Mouse (Mus musculus) MEL (cell line): ENCODE results near the gene Ubtf. TPM values are rescaled to one million over a fixed set of nuclear protein-coding genes. Genes with fewer than 3 reads are reported as not detected.

Source experiments
- DNase-seq: peaks from one replicate; pipeline ENCODE4 v3.0.0; 2011; ENCODE audit warnings: low read depth, low spot score
- H3K27ac ChIP-seq: 2 replicates; pipeline ENCODE4 v1.5.1; 2012; ENCODE audit warnings: low read depth, mild to moderate bottlenecking, control low read depth, low read length, moderate library complexity; ENCODE audit not compliant: control insufficient read depth
- H3K27me3 ChIP-seq, 2 experiments: fragments of 150-350 bp in 1 of 2; sonication (generic) in 1 of 2; 2 replicates each; pipeline ENCODE4 v1.6.1; 2012; ENCODE audit warnings: low read length in 2 of 2, mild to moderate bottlenecking in 2 of 2, improper control_type of control experiment in 1 of 2, moderate library complexity in 1 of 2; ENCODE audit not compliant: insufficient read depth in 2 of 2, control insufficient read depth in 1 of 2
- H3K36me3 ChIP-seq, 2 experiments: 2 replicates each; pipeline ENCODE4 v1.6.1; 2012 to 2014; ENCODE audit warnings: low read length in 2 of 2, improper control_type of control experiment in 1 of 2, inconsistent platforms in 1 of 2, mild to moderate bottlenecking in 1 of 2; ENCODE audit not compliant: insufficient read depth in 2 of 2, control insufficient read depth in 1 of 2
- H3K4me1 ChIP-seq, 2 experiments: fragments of 150-350 bp in 1 of 2; sonication (generic) in 1 of 2; 2 replicates each; pipeline ENCODE4 v1.6.1; 2012; ENCODE audit warnings: low read length in 2 of 2, improper control_type of control experiment in 1 of 2, mild to moderate bottlenecking in 1 of 2; ENCODE audit not compliant: insufficient read depth in 2 of 2, control insufficient read depth in 1 of 2
- H3K4me3 ChIP-seq, 2 experiments: fragments of 150-350 bp in 1 of 2; sonication (generic) in 1 of 2; 2 replicates each; pipeline ENCODE4 v1.5.1; 2012; ENCODE audit warnings: low read depth in 2 of 2, low read length in 2 of 2, mild to moderate bottlenecking in 2 of 2, moderate library complexity in 2 of 2, control low read depth in 1 of 2, improper control_type of control experiment in 1 of 2; ENCODE audit not compliant: control insufficient read depth in 1 of 2, insufficient read depth in 1 of 2
- H3K79me2 ChIP-seq: 2 replicates; pipeline ENCODE4 v1.6.1; 2012; ENCODE audit warnings: mild to moderate bottlenecking, low read length, moderate library complexity; ENCODE audit not compliant: control insufficient read depth, poor library complexity, insufficient read depth
- H3K9ac ChIP-seq: 2 replicates; pipeline ENCODE4 v1.6.1; 2012; ENCODE audit warnings: low read depth, mild to moderate bottlenecking, control low read depth, low read length, moderate library complexity; ENCODE audit not compliant: control insufficient read depth, poor library complexity, severe bottlenecking
- H3K9me3 ChIP-seq: fragments of 150-350 bp; sonication (generic); replicated peaks from 2 replicates; pipeline ENCODE4 v1.6.1; 2012; ENCODE audit warnings: mild to moderate bottlenecking, low read length, improper control_type of control experiment, moderate library complexity; ENCODE audit not compliant: insufficient read depth
- BHLHE40 ChIP-seq: IDR thresholded peaks from 2 replicates; pipeline ENCODE4 v1.6.1; 2012; ENCODE audit warnings: low read depth, mild to moderate bottlenecking, inconsistent platforms, low read length, improper control_type of control experiment, borderline replicate concordance
- CHD2 ChIP-seq: IDR thresholded peaks from 2 replicates; pipeline ENCODE4 v1.6.1; 2011; ENCODE audit warnings: low read length, improper control_type of control experiment
- EP300 ChIP-seq, 2 experiments: IDR thresholded peaks; 2 replicates each; pipeline ENCODE4 v1.6.1; 2011; ENCODE audit warnings: improper control_type of control experiment in 2 of 2, low read length in 2 of 2, low read depth in 1 of 2, mild to moderate bottlenecking in 1 of 2
- GABPA ChIP-seq: IDR thresholded peaks from 2 replicates; pipeline ENCODE4 v1.6.1; 2012; ENCODE audit warnings: low read depth, mild to moderate bottlenecking, inconsistent platforms, low read length, improper control_type of control experiment, moderate library complexity
- GATA1 ChIP-seq: IDR thresholded peaks from 2 replicates; pipeline ENCODE4 v1.6.1; 2011; ENCODE audit warnings: low read depth, low read length, improper control_type of control experiment
- MAZ ChIP-seq: IDR thresholded peaks from 2 replicates; pipeline ENCODE4 v1.6.1; 2012; ENCODE audit warnings: low read depth, mild to moderate bottlenecking, inconsistent platforms, low read length, improper control_type of control experiment
- MEF2A ChIP-seq: IDR thresholded peaks from 2 replicates; pipeline ENCODE4 v1.6.1; 2014; ENCODE audit warnings: low read depth, mild to moderate bottlenecking, inconsistent platforms, low read length, improper control_type of control experiment; ENCODE audit not compliant: poor library complexity, insufficient replicate concordance, severe bottlenecking; ENCODE audit errors: extremely low read depth
- MXI1 ChIP-seq: IDR thresholded peaks from 2 replicates; pipeline ENCODE4 v1.6.1; 2011; ENCODE audit warnings: mild to moderate bottlenecking, low read depth, low read length, improper control_type of control experiment
- MYB ChIP-seq: IDR thresholded peaks from 2 replicates; pipeline ENCODE4 v1.6.1; 2011; ENCODE audit warnings: mild to moderate bottlenecking, low read depth, low read length, improper control_type of control experiment
- MYC ChIP-seq: IDR thresholded peaks from 2 replicates; pipeline ENCODE4 v1.6.1; 2011; ENCODE audit warnings: low read depth, mild to moderate bottlenecking, low read length, improper control_type of control experiment, moderate library complexity
- NELFE ChIP-seq: IDR thresholded peaks from 2 replicates; pipeline ENCODE4 v1.6.1; 2011; ENCODE audit warnings: low read depth, low read length, improper control_type of control experiment
- NRF1 ChIP-seq: IDR thresholded peaks from 2 replicates; pipeline ENCODE4 v1.6.1; 2014; ENCODE audit warnings: low read depth, mild to moderate bottlenecking, inconsistent platforms, low read length, improper control_type of control experiment, moderate library complexity; ENCODE audit not compliant: poor library complexity, insufficient read depth, severe bottlenecking
- POLR2AphosphoS2 ChIP-seq: IDR thresholded peaks from 2 replicates; pipeline ENCODE4 v1.6.1; 2011; ENCODE audit warnings: low read length, improper control_type of control experiment
- POLR2AphosphoS5 ChIP-seq: IDR thresholded peaks from 2 replicates; pipeline ENCODE4 v1.6.1; 2012; ENCODE audit warnings: low read depth, borderline replicate concordance, mild to moderate bottlenecking, inconsistent platforms, low read length, moderate library complexity, mixed read lengths
- RCOR1 ChIP-seq: IDR thresholded peaks from 2 replicates; pipeline ENCODE4 v1.6.1; 2012; ENCODE audit warnings: low read depth, mild to moderate bottlenecking, inconsistent platforms, low read length, improper control_type of control experiment
- SIN3A ChIP-seq: IDR thresholded peaks from 2 replicates; pipeline ENCODE4 v1.6.1; 2012; ENCODE audit warnings: low read length, improper control_type of control experiment, inconsistent platforms
- TAL1 ChIP-seq: IDR thresholded peaks from 2 replicates; pipeline ENCODE4 v1.6.1; 2012; ENCODE audit warnings: mild to moderate bottlenecking, inconsistent platforms, low read length, moderate library complexity, mixed read lengths
- TCF12 ChIP-seq: IDR thresholded peaks from 2 replicates; pipeline ENCODE4 v1.6.1; 2014; ENCODE audit warnings: low read depth, mild to moderate bottlenecking, inconsistent platforms, low read length, improper control_type of control experiment, moderate library complexity
- USF2 ChIP-seq, 2 experiments: IDR thresholded peaks; 2 replicates each; pipeline ENCODE4 v1.6.1; 2011 to 2012; ENCODE audit warnings: improper control_type of control experiment in 2 of 2, low read length in 2 of 2, borderline replicate concordance in 1 of 2, inconsistent platforms in 1 of 2, low read depth in 1 of 2, mild to moderate bottlenecking in 1 of 2; ENCODE audit not compliant: insufficient read depth in 1 of 2
- ZC3H11A ChIP-seq: IDR thresholded peaks from 2 replicates; pipeline ENCODE4 v1.6.1; 2012; ENCODE audit warnings: low read depth, mild to moderate bottlenecking, inconsistent platforms, low read length, improper control_type of control experiment
- ZNF384 ChIP-seq: IDR thresholded peaks from 2 replicates; pipeline ENCODE4 v1.6.1; 2012; ENCODE audit warnings: low read depth, mild to moderate bottlenecking, inconsistent platforms, low read length, improper control_type of control experiment
- polyA plus RNA-seq, 2 experiments: library from polyadenylated mRNA; stranded (reverse) in 1 of 2; unstranded in 1 of 2; fragments of >175 nt in 1 of 2; fragments of >200 nt in 1 of 2; gene quantifications; 2 replicates each; pipeline versions ENCODE4 v1.2.1 to v1.2.4; 2012; ENCODE audit warnings: low replicate concordance in 2 of 2, low read depth in 1 of 2; ENCODE audit not compliant: insufficient read length in 2 of 2, insufficient read depth in 1 of 2, missing spikeins in 1 of 2
- total RNA-seq: library from RNA; depleted of rRNA; stranded (reverse); fragments of 300-350 nt; gene quantifications from 2 replicates; pipeline ENCODE4 v1.2.3, GENCODE M21; 2012

Ubtf gene
- total and polyA plus RNA-seq, 3 experiments, result 76.5 to 189 (median 145) TPM

- TF ChIP-seq TAL1 (no peak), POLR2AphosphoS5 (no peak)
- TF ChIP-seq, all 39 proteins: peak for 9
Measured at GRCm38 (mm10) chr11:102319410-102319792, at the start of gene Ubtf (continued).

- no peaks in the 10 kb centered on the region for H3K9me3 ChIP-seq
- H3K27ac ChIP-seq, result no peak overlapping the region
- no peak for DNase-seq
- no peak overlapping the region for H3K9ac ChIP-seq
- no peak overlapping the region for H3K4me3 ChIP-seq
- no peaks in the 10 kb centered on the region for H3K79me2 ChIP-seq
- no peaks in the 10 kb centered on the region for H3K36me3 ChIP-seq
- H3K4me1 ChIP-seq, result no peaks in the 10 kb centered on the region
- peaks cover 1 to 20% of the 10 kb centered on the region in 2 experiments; a peak in 3 of 4 replicates for H3K27me3 ChIP-seq
- TF ChIP-seq RCOR1 (no peak), GABPA (no peak), MEF2A (no peak), MAZ (no peak), NRF1 (no peak), BHLHE40 (no peak), NELFE (no peak), SIN3A (no peak)
Measured at GRCm38 (mm10) chr11:102369263-102369662, 49.7 kb upstream of the Ubtf start.

- H3K4me1 ChIP-seq, result peaks cover 0 to 5% of the 10 kb centered on the region in 2 experiments; a peak in 1 of 4 replicates
- H3K9ac ChIP-seq, result no peak overlapping the region
- H3K79me2 ChIP-seq, result no peaks in the 10 kb centered on the region
- H3K36me3 ChIP-seq, result no peaks in the 10 kb centered on the region
- peaks cover 1 to 21% of the 10 kb centered on the region in 2 experiments; a peak in 3 of 4 replicates for H3K27me3 ChIP-seq
- H3K9me3 ChIP-seq, result no peaks in the 10 kb centered on the region
- H3K27ac ChIP-seq, result no peak overlapping the region
- no peak overlapping the region for H3K4me3 ChIP-seq
- peak; percentile 60 for DNase-seq
- TF ChIP-seq MYC, result no peak
- no peak for TF ChIP-seq POLR2AphosphoS2
- TF ChIP-seq MXI1, result no peak
- no peak for TF ChIP-seq CHD2
- TF ChIP-seq TAL1, result peak; percentile 71
- TF ChIP-seq ZNF384, result no peak
- peak; percentile 71 for TF ChIP-seq GATA1
- no peak for TF ChIP-seq NRF1
- TF ChIP-seq USF2 (IDR thresholded peaks at IDR 0.05; ENCODE audit: borderline replicate concordance in 1 of 2, insufficient read depth in 1 of 2, low read depth in 1 of 2, low read length in 2 of 2), result no peak
- TF ChIP-seq TCF12, result peak; percentile 55; the same call in 1 of the 2 replicates
- peak in 1 of 2 experiments; percentile 64; a peak in 2 of 4 replicates for TF ChIP-seq EP300 (IDR thresholded peaks at IDR 0.05; ENCODE audit: low read depth in 1 of 2, low read length in 2 of 2)
- no peak for TF ChIP-seq SIN3A
- no peak for TF ChIP-seq MYB
- no peak for TF ChIP-seq ZC3H11A
- no peak for TF ChIP-seq MEF2A
- TF ChIP-seq RCOR1, result peak; percentile 85
- TF ChIP-seq, all 39 proteins: peak for 5
Measured at GRCm38 (mm10) chr11:102368347-102368746, 48.8 kb upstream of the Ubtf start.
